Mouse (Mus musculus): ENCODE results near the gene Catsperz. TPM values are rescaled to one million over a fixed set of nuclear protein-coding genes. Genes with fewer than 3 reads are reported as not detected.

The Catsperz gene
- total RNA-seq, 2 experiments from 2014 or later = not detected

GRCm38 (mm10) chr19:6875834-6876233, 49.3 kb downstream of the Catsperz start:
- TF ChIP-seq CTCF (IDR thresholded peaks at IDR 0.05) = no peak
- Histone ChIP-seq H3K27ac (no peak overlapping the region), H3K4me3 (no peak overlapping the region)
- intact Hi-C loops (cut with DNase I) = no loop called here
- DNase-seq = no peak

DNA sequence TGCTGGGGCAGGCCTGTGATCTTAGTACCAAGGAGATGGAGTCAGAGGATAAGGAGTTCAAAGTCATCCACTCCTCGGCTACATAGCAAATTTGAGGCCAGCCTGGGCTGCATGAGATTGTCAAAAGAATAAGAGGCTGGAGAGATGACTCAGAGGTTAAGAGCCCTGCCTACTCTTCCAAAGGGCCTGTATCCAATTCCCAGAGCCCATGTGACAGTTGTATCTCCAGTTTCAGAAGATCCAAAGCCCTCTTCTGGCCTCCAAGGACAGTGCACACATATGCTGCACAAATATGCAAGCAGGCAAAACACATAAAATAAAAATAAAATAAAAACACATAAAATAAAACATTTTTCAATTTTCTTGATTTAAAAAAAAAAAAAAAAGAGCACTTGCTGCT, 50.9 kb downstream of the Catsperz start:
- no peak for DNase-seq
- Histone ChIP-seq H3K27ac (no peak overlapping the region), H3K4me3 (no peak overlapping the region)
- intact Hi-C loops (cut with DNase I) = no loop called here
- no peak for TF ChIP-seq CTCF (IDR thresholded peaks at IDR 0.05)

- no peak overlapping the region for H3K4me3 ChIP-seq
- intact Hi-C loops (cut with DNase I) = no loop called here
- no peak for DNase-seq
- TF ChIP-seq CTCF (IDR thresholded peaks at IDR 0.05) = no peak
- H3K27ac ChIP-seq = no peak overlapping the region
Measured at GRCm38 (mm10) chr19:6872701-6873100, 52.5 kb downstream of the Catsperz start.

Small RNAs within 50 kb of the gene (microRNA-seq; reads per million reads assigned to microRNA genes)
- gene Mir6990 = 4.3 reads per million

Other genes with a start within 250 kb of the Catsperz start
- 1 to 10 TPM; 9.3 to 9.4 TPM for gene Rps6ka4, start 84.7 kb downstream of the Catsperz start, total RNA-seq (2021)
- gene Ccdc88b, start 67.2 kb downstream of the Catsperz start, total RNA-seq (2021) = under 1 TPM; 0.46 to 0.59 TPM
- gene Trmt112, start 15.7 kb downstream of the Catsperz start, total RNA-seq (2021) = 10 to 100 TPM; 32.7 to 41.3 TPM
- 100 to 1,000 TPM; 177 to 270 TPM for gene Prdx5, start 15.3 kb downstream of the Catsperz start, total RNA-seq (2021)
- gene Esrra, start 3.6 kb downstream of the Catsperz start, total RNA-seq (2021) = 100 to 1,000 TPM in 1 of 2 experiments, 10 to 100 TPM in 1; 80.0 to 108 TPM
- gene Kcnk4, start 9.1 kb upstream of the Catsperz start, total RNA-seq (2021) = not detected
- gene Bad, start 16.5 kb upstream of the Catsperz start, total RNA-seq (2021) = 10 to 100 TPM; 10.8 to 14.4 TPM
- gene Gpr137, start 17.1 kb upstream of the Catsperz start, total RNA-seq (2021) = 10 to 100 TPM in 1 of 2 experiments, 1 to 10 TPM in 1; 8.2 to 13.8 TPM
- 100 to 1,000 TPM; 121 to 127 TPM for gene Ppp1r14b, start 49.6 kb upstream of the Catsperz start, total RNA-seq (2021)
- 10 to 100 TPM in 1 of 2 experiments, 1 to 10 TPM in 1; 9.1 to 11.0 TPM for gene Plcb3, start 51.1 kb upstream of the Catsperz start, total RNA-seq (2021)
- gene Fkbp2, start 55.1 kb upstream of the Catsperz start, total RNA-seq (2021) = 10 to 100 TPM in 1 of 2 experiments, 1 to 10 TPM in 1; 7.9 to 11.2 TPM
- gene Vegfb, start 62.3 kb upstream of the Catsperz start, total RNA-seq (2021) = 100 to 1,000 TPM; 142 to 219 TPM
- 10 to 100 TPM; 35.3 to 37.6 TPM for gene Dnajc4, start 67.2 kb upstream of the Catsperz start, total RNA-seq (2021)
- gene Nudt22, start 70.7 kb upstream of the Catsperz start, total RNA-seq (2021) = 10 to 100 TPM; 12.8 to 15.9 TPM
- 10 to 100 TPM; 22.5 to 26.1 TPM for gene Trpt1, start 70.8 kb upstream of the Catsperz start, total RNA-seq (2021)
- under 1 TPM; 0.71 to 0.86 TPM for gene Fermt3, start 94.1 kb upstream of the Catsperz start, total RNA-seq (2021)
- gene Stip1, start 114.6 kb upstream of the Catsperz start, total RNA-seq (2021) = 100 to 1,000 TPM in 1 of 2 experiments, 10 to 100 TPM in 1; 89.9 to 125 TPM
- gene Macrod1, start 131.4 kb upstream of the Catsperz start, total RNA-seq (2021) = 100 to 1,000 TPM; 261 to 294 TPM
- under 1 TPM; 0.53 to 0.54 TPM for gene Flrt1, start 180.3 kb upstream of the Catsperz start, total RNA-seq (2021)

Data from gastrocnemius, adult 2 months (tissue).